Mouse (Mus musculus) midbrain, postnatal 0 days (tissue): ENCODE data around the gene Hdac5. TPM values are rescaled to one million over a fixed set of nuclear protein-coding genes. Genes with fewer than 3 reads are reported as not detected.

Experiments
- ATAC-seq: fragments of 200-750 bp; cut with Nextera tagmentation; 2 replicates; pipeline ENCODE4 v1.8.0; 2017; ENCODE audit warnings: moderate number of reproducible peaks, mild to moderate bottlenecking, moderate TSS enrichment, moderate library complexity; ENCODE audit not compliant: low FRiP score
- DNase-seq: peaks from one replicate; pipeline ENCODE4 v3.0.0-alpha.2; 2015; ENCODE audit warnings: low spot score
- H3K27ac ChIP-seq: fragments of 300-500 bp; sonication (generic); 2 replicates; pipeline ENCODE4 v1.5.1; 2014; ENCODE audit warnings: low read depth, mild to moderate bottlenecking, low read length, mixed read lengths
- H3K27me3 ChIP-seq: fragments of 300-500 bp; sonication (generic); 2 replicates; pipeline ENCODE4 v1.6.1; 2014; ENCODE audit warnings: low read length, control low read depth, mixed read lengths; ENCODE audit not compliant: insufficient read depth
- H3K36me3 ChIP-seq: fragments of 300-500 bp; sonication (generic); 2 replicates; pipeline ENCODE4 v1.6.1; 2014; ENCODE audit warnings: low read length, control low read depth, mixed read lengths; ENCODE audit not compliant: insufficient read depth
- H3K4me1 ChIP-seq: fragments of 300-500 bp; sonication (generic); 2 replicates; pipeline ENCODE4 v1.6.1; 2014; ENCODE audit warnings: mild to moderate bottlenecking, control low read depth, antibody characterized with exemption, low read length, mixed read lengths; ENCODE audit not compliant: insufficient read depth
- H3K4me2 ChIP-seq: fragments of 300-500 bp; sonication (generic); 2 replicates; pipeline ENCODE4 v1.6.1; 2014; ENCODE audit warnings: low read depth, mild to moderate bottlenecking, low read length, mixed read lengths; ENCODE audit not compliant: poor library complexity, severe bottlenecking
- H3K4me3 ChIP-seq: fragments of 300-500 bp; sonication (generic); 2 replicates; pipeline ENCODE4 v1.5.1; 2014; ENCODE audit warnings: low read depth, mild to moderate bottlenecking, low read length, moderate library complexity
- H3K9ac ChIP-seq: fragments of 300-500 bp; sonication (generic); replicated peaks from 2 replicates; pipeline ENCODE4 v1.6.1; 2014; ENCODE audit warnings: mild to moderate bottlenecking, low read length, moderate library complexity, mixed read lengths; ENCODE audit not compliant: poor library complexity, severe bottlenecking
- H3K9me3 ChIP-seq: fragments of 300-500 bp; sonication (generic); 2 replicates; pipeline ENCODE4 v1.6.1; 2016; ENCODE audit warnings: low read length, control low read depth
- CTCF ChIP-seq: IDR thresholded peaks from 2 replicates; pipeline ENCODE4 v1.5.1; 2016; ENCODE audit warnings: antibody characterized with exemption, mild to moderate bottlenecking
- WGBS: fragments of 180-500 bp; shearing (Covaris S2); extraction: QIAGEN DNeasy Blood & Tissue Kit; methylation state at CpG from one replicate; pipeline ENCODE4 v1.1.7; 2014; 5-methylcytosine and 5-hydroxymethylcytosine counted together
- polyA plus RNA-seq: library from polyadenylated mRNA; unstranded; fragments of >200 nt; fragmentation: Nextera tagmentation; extraction: Ambion mirVana; gene quantifications from 2 replicates; pipeline ENCODE4 v1.2.1, GENCODE M21; 2015
- total RNA-seq: library from RNA; depleted of rRNA; stranded (reverse); fragments of >200 nt; gene quantifications from 2 replicates; pipeline ENCODE4 v1.2.3, GENCODE M21; 2014

Hdac5 gene
- total and polyA plus RNA-seq, 2 experiments from 2014 or later = 65.9 to 183 TPM

- peak overlapping the region; percentile 78 for H3K4me2 ChIP-seq
- H3K4me3 ChIP-seq = peak overlapping the region; percentile 93
- H3K36me3 ChIP-seq = no peaks in the 10 kb centered on the region
- H3K9me3 ChIP-seq = no peaks in the 10 kb centered on the region
- H3K27ac ChIP-seq = peak overlapping the region; percentile 84
- ATAC-seq (peak; percentile 20; the same call in 1 of the 2 replicates), DNase-seq (peak; percentile 53)
- H3K4me1 ChIP-seq = peaks cover 24% of the 10 kb centered on the region
- H3K9ac ChIP-seq = peak overlapping the region; percentile 94
- under 1% methylated on average over 24 of the region's 47 CpGs for WGBS
- H3K27me3 ChIP-seq = no peaks in the 10 kb centered on the region
- TF ChIP-seq CTCF = peak; percentile 23; the same call in 1 of the 2 replicates
Observed at GRCm38 (mm10) chr11:102229331-102229953, 524 bp downstream of the Hdac5 start.

GRCm38 (mm10) chr11:102228646-102229268, 1.2 kb downstream of the Hdac5 start:
- Histone ChIP-seq H3K9ac (peak overlapping the region; percentile 94), H3K9me3 (no peaks in the 10 kb centered on the region), H3K27me3 (no peaks in the 10 kb centered on the region), H3K27ac (peak overlapping the region; percentile 84), H3K4me2 (peak overlapping the region; percentile 78), H3K4me1 (peaks cover 24% of the 10 kb centered on the region), H3K36me3 (no peaks in the 10 kb centered on the region), H3K4me3 (peak overlapping the region; percentile 93)
- ATAC-seq (no peak), DNase-seq (no peak)
- no peak for TF ChIP-seq CTCF
- 8% methylated on average over 7 of the region's 7 CpGs for WGBS

DNA sequence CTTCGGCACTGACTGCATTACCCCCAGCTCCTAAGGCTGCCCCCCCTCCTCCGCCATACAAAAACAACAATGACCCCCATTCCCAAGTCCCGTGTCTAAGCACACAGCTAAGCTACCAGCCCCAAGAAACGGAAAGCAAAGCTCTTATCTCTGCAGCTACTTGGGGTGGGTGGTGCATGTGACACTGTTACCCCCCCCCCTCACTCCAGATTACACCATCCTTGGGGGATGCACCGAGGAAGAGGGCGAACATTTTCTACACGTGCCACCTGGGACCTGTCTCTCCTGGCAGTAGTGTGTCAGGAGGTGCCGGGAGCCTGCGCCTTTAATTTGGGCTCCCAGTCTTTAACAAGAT, 1.8 kb downstream of the Hdac5 start:
- ATAC-seq = no peak
- Histone ChIP-seq H3K9ac (peak overlapping the region; percentile 94), H3K4me2 (peak overlapping the region; percentile 78), H3K27ac (0 out of 2 replicates have a peak overlapping the region, but pooled peaks have one; percentile 7), H3K36me3 (no peaks in the 10 kb centered on the region), H3K27me3 (no peaks in the 10 kb centered on the region), H3K4me3 (peak overlapping the region; percentile 93), H3K9me3 (no peaks in the 10 kb centered on the region), H3K4me1 (peaks cover 24% of the 10 kb centered on the region)
- TF ChIP-seq CTCF = no peak
- 11% methylated on average over 9 of the region's 9 CpGs for WGBS
- no peak for DNase-seq

DNA sequence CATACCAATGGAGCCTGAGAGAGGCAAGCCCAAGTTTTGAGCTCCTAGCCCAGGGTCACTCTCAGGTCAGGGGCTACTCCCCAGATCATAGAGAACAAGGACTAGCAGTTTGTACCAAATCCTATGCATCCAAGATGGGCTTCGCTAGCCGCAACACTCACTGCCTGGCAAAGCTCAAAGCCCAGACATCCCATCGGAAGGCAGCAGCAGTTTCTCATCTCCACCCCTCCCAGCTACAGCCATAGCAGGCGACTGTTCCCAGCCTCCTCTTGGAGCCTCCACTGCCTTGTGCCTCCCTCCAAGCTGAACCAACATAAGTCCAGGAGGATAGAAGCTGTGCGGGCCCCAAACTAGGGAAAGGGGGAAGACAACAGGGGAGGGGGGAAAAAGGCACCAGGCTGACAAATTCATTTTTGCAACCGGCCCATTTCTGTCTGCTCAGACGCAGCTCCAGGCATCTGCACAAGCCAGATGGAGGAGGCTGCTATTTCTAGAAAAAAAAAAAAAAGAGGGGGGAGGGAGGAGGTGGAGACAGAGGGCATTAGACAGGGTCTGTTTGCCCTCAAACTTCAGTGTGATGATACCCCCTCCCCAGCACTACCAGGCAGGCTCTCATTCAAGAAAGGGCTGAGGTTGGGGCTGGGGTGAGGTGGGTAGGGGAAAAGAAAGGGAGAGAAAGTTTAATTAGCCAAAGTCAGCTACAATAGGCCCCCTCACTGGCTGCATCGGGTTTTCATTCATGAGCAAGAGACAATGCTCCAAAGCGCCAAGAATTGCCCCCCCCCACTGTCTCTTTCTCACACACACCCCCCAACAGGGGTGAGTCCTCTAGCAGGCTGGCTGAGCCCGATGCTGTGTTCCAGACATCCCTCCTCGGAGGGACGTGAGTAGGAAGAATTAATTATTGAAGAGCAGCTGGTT, 2.4 kb downstream of the Hdac5 start:
- no peak for ATAC-seq
- 14% methylated on average over 12 of the region's 12 CpGs for WGBS
- Histone ChIP-seq H3K9ac (peak overlapping the region; percentile 94), H3K4me2 (peak overlapping the region; percentile 78), H3K36me3 (peaks cover 3% of the 10 kb centered on the region; the same call in 1 of the 2 replicates), H3K9me3 (no peaks in the 10 kb centered on the region), H3K27me3 (no peaks in the 10 kb centered on the region), H3K4me3 (peak overlapping the region; percentile 93), H3K4me1 (peaks cover 24% of the 10 kb centered on the region), H3K27ac (0 out of 2 replicates have a peak overlapping the region, but pooled peaks have one; percentile 7)
- peak; percentile 60 for DNase-seq
- no peak for TF ChIP-seq CTCF

DNA sequence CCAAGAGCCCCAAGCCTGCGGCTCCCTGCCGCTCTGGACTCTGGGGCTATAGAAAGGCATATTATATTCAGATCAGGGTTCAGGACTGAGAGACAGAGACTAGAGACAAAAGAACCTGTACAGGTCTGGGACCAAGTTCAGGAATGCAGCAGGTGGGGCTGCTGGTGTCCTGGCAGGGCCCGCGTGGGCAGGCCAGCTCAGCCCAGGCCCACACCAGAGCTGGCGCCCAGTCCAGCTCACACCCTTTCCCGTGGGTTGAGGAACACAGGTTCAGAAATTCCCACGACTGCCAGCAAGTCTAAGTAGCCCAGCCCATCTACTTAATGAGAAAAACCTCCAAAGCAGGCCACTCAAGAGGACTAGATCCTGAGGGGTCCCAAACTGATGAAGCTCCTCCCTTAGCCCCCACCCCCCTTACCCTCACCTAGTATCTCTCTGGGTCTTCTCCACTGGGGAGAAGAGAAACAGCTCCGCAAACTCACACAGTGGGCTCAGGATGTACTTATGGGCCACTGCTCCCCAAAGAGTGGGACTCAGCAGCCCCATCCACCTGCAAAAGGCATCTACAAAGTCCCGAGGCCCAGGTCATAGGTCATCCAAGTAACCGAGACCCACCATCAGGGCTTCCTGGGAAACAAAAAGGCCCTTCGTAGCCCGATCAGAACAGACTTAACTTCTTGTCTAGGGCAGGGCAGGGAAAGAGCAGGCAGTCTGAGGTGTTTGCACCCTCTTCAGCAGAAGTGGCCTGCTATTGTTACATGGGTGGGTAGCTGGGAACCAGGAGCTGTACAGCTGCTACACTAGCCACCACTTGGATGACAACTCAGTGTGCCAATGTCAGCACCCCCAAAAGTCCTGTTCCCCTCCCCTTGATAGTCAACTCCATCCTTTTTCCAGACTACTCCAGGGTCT, 3.6 kb downstream of the Hdac5 start:
- H3K4me3 ChIP-seq = no peak overlapping the region
- 60% methylated on average over 12 of the region's 12 CpGs for WGBS

More for the DNA sequence above, 3.6 kb downstream of the Hdac5 start:
- no peak for TF ChIP-seq CTCF
- 0 out of 2 replicates have a peak overlapping the region, but pooled peaks have one; percentile 94 for H3K9ac ChIP-seq
- H3K36me3 ChIP-seq = peaks cover 10% of the 10 kb centered on the region
- peak overlapping the region; percentile 78; the same call in 1 of the 2 replicates for H3K4me2 ChIP-seq
- no peaks in the 10 kb centered on the region for H3K27me3 ChIP-seq
- peaks cover 24% of the 10 kb centered on the region for H3K4me1 ChIP-seq
- no peak for DNase-seq
- no peaks in the 10 kb centered on the region for H3K9me3 ChIP-seq
- ATAC-seq = no peak
- no peak overlapping the region for H3K27ac ChIP-seq
